Mouse (Mus musculus): ENCODE measurements around the gene Gm45713. TPM values are rescaled to one million over a fixed set of nuclear protein-coding genes. Genes with fewer than 3 reads are reported as not detected.
A peak's percentile ranks its signal among the peaks of the same experiment; 100 is the strongest.
"Not testable (repeated sequence)": the region's sequence is repeated elsewhere in the genome, so short reads cannot be mapped to it uniquely, and the experiment has no call there.

Gene Gm45713
- polyA plus RNA-seq, 1 experiment from 2014 or later = not detected

- H3K36me3 ChIP-seq (replicated peaks); DNase-seq (ENCODE audit: low spot score); H3K27me3 ChIP-seq (replicated peaks; ENCODE audit: low read depth, poor library complexity, severe bottlenecking); H3K4me3 ChIP-seq; H3K9me3 ChIP-seq; H3K27ac ChIP-seq (replicated peaks): not testable (repeated sequence)
- peaks cover 16% of the 10 kb centered on the region for H3K4me1 ChIP-seq
- WGBS = 87% methylated on average over 4 of the region's 4 CpGs
Observed at GRCm38 (mm10) chr7:45110089-45110488, 25.9 kb downstream of the Gm45713 start.

DNA sequence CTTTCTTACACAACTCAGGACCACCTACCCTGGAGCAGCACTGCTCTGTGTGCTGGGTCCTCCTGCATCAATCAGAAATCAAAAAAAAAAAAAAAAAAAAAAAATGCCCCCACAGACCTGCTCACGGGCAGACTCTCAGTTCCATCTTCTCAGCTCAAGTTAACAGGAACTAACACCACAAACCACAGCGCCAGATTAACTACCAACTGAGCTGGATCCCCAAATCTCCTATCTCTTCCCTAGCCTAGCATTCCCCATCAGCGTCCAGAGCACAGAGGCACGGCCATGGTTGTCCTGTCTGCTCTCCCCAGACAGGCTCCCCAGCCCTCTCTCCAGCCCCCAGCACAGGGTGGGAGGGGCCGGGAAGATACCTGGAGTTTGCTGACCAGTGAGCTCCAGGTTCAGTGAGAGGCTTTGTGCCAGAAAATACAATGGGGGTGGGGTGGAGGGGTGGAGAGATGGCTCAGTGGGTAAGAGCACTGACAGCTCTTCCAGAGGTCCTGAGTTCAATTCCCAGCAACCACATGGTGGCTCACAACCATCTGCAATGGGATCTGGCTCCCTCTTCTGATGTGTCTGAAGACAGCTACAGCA lies 28.9 kb downstream of the Gm45713 start:
- H3K27ac ChIP-seq (replicated peaks) = 0 out of 2 replicates have a peak overlapping the region, but pooled peaks have one; percentile 69

DNA sequence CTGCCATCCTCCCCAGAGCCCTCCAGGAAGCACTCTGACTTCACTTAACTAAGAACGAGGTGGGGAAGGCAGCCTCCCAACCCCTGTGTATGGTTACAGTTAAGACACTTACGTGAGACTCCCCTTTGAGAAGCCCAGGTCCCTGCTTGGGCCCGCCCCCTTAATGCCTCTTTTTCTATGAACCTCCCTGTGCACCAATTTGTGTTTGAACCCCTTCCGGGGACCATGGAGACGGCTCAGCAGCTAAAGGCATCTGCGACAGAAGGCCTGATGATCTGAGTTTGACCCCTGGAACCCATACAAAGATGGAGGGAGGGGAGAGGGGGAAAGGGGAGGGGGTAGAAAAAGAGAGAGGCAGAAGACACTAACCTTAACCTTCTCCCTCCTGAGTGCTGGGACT lies 29.6 kb downstream of the Gm45713 start:
- H3K27ac ChIP-seq (replicated peaks) = peak overlapping the region; percentile 69
- H3K4me1 ChIP-seq = peaks cover 36% of the 10 kb centered on the region
- no peaks in the 10 kb centered on the region for H3K27me3 ChIP-seq (replicated peaks; ENCODE audit: low read depth, poor library complexity, severe bottlenecking)
- DNase-seq (ENCODE audit: low spot score) = peak; percentile 23
- H3K4me3 ChIP-seq = 0 out of 2 replicates have a peak overlapping the region, but pooled peaks have one; percentile 16
- H3K36me3 ChIP-seq (replicated peaks) = no peaks in the 10 kb centered on the region
- no peaks in the 10 kb centered on the region for H3K9me3 ChIP-seq
- 40% methylated on average over 6 of the region's 6 CpGs for WGBS

More for the DNA sequence above, 28.9 kb downstream of the Gm45713 start:
- Histone ChIP-seq H3K9me3 (no peaks in the 10 kb centered on the region), H3K36me3 (replicated peaks) (no peaks in the 10 kb centered on the region), H3K4me1 (peaks cover 36% of the 10 kb centered on the region), H3K27me3 (replicated peaks; ENCODE audit: low read depth, poor library complexity, severe bottlenecking) (no peaks in the 10 kb centered on the region), H3K4me3 (no peak overlapping the region)
- DNase-seq (ENCODE audit: low spot score) = no peak
- 56% methylated on average over 5 of the region's 5 CpGs for WGBS

DNA sequence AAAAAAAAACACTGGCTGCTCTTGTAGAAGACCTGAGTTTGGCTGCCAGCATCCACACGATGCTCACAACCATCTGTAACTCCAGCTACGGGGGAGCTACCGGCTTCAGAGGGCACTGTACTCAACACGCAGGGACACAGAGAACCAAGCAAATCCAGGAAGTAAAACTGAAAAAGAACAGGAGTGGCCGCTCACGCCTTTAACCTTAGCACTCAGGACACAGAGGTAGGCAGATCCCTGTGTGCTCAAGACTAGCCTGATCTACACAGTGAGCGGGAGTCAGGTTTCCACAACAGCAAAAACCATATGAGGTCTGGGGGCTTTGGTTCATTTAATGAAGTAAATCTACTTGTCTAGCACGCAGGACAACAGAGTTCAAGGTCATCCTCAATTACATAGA lies 30.5 kb downstream of the Gm45713 start:
- Histone ChIP-seq H3K36me3 (replicated peaks) (no peaks in the 10 kb centered on the region), H3K27me3 (replicated peaks; ENCODE audit: low read depth, poor library complexity, severe bottlenecking) (no peaks in the 10 kb centered on the region), H3K9me3 (no peaks in the 10 kb centered on the region), H3K4me3 (no peak overlapping the region), H3K4me1 (peaks cover 36% of the 10 kb centered on the region), H3K27ac (replicated peaks) (no peak overlapping the region)
- WGBS = 80% methylated on average over 8 of the region's 8 CpGs
- DNase-seq (ENCODE audit: low spot score) = no peak

GRCm38 (mm10) chr7:45104941-45105340 lies 31.1 kb downstream of the Gm45713 start:
- Histone ChIP-seq H3K27me3 (replicated peaks; ENCODE audit: low read depth, poor library complexity, severe bottlenecking) (no peaks in the 10 kb centered on the region), H3K36me3 (replicated peaks) (no peaks in the 10 kb centered on the region), H3K4me3 (no peak overlapping the region), H3K27ac (replicated peaks) (peak overlapping the region; percentile 44; the same call in 1 of the 2 replicates), H3K4me1 (peaks cover 36% of the 10 kb centered on the region), H3K9me3 (no peaks in the 10 kb centered on the region)
- DNase-seq (ENCODE audit: low spot score) = no peak
- 87% methylated on average over 5 of the region's 5 CpGs for WGBS

- Histone ChIP-seq H3K27ac (replicated peaks) (peak within 1 kb of the TSS; percentile 82), H3K4me1 (peaks cover 36% of the 10 kb centered on the region), H3K9me3 (no peaks in the 10 kb centered on the region), H3K27me3 (replicated peaks; ENCODE audit: low read depth, poor library complexity, severe bottlenecking) (no peaks in the 10 kb centered on the region), H3K36me3 (replicated peaks) (no peaks in the 10 kb centered on the region), H3K4me3 (peak within 1 kb of the TSS; percentile 36)
- DNase-seq (ENCODE audit: low spot score) = peak; percentile 23
- WGBS = 68% methylated on average over 7 of the region's 7 CpGs
Observed at GRCm38 (mm10) chr7:45103652-45104180, 32.3 kb downstream of the Gm45713 start, which contains the start of gene Fcgrt. TSS of gene Fcgrt (minus strand) at chr7:45103851.

- WGBS = 65% methylated on average over 9 of the region's 9 CpGs
- no peaks in the 10 kb centered on the region for H3K9me3 ChIP-seq
- peak overlapping the region; percentile 82 for H3K27ac ChIP-seq (replicated peaks)
- H3K4me1 ChIP-seq = peaks cover 36% of the 10 kb centered on the region
- H3K27me3 ChIP-seq (replicated peaks; ENCODE audit: low read depth, poor library complexity, severe bottlenecking) = no peaks in the 10 kb centered on the region
- no peak for DNase-seq (ENCODE audit: low spot score)
- H3K36me3 ChIP-seq (replicated peaks) = no peaks in the 10 kb centered on the region
- peak overlapping the region; percentile 36 for H3K4me3 ChIP-seq
Observed at GRCm38 (mm10) chr7:45102940-45103585, 33.0 kb downstream of the Gm45713 start.

DNA sequence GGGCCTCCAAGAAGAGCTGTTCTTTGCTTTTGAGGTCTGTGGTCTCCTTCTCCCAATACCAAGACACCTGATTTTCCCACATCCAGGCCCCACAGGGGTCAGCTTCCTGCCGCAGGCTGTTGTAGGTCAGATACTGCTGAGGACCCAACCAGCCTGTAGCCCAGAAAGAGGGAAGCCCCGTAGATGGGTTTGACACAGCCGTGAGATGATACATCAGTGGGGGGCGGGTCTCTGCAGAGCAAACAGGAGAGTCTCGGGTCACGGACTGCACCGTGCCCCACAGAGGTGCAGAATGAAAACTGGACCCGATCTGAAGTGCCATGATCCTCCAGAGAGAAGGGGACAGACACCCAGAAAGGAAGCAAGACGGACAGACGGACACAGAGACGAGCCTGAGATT lies 33.6 kb downstream of the Gm45713 start:
- Histone ChIP-seq H3K27me3 (replicated peaks; ENCODE audit: low read depth, poor library complexity, severe bottlenecking) (no peaks in the 10 kb centered on the region), H3K4me1 (peaks cover 36% of the 10 kb centered on the region), H3K36me3 (replicated peaks) (no peaks in the 10 kb centered on the region), H3K9me3 (no peaks in the 10 kb centered on the region), H3K4me3 (0 out of 2 replicates have a peak overlapping the region, but pooled peaks have one; percentile 2), H3K27ac (replicated peaks) (no peak overlapping the region)
- DNase-seq (ENCODE audit: low spot score) = no peak
- WGBS = 89% methylated on average over 11 of the region's 11 CpGs

DNA sequence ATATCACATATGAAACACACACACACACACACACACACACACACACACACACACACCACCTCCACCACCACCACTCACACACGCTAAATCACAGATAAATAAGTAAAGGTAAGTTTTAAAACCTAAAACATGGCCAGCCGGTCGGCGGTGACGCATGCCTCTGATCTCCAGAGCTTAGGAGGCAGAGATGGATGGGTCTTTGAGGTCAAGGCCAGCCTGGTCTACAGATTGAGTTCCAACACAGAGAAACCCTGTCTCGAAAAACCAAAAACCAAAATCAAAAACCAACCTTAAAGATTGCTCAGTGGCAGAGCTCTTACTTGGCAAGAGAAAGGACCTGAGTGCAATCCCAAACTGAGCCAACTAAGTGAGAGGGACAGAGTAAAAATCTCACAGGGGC lies 36.0 kb downstream of the Gm45713 start:
- Histone ChIP-seq H3K9me3 (no peaks in the 10 kb centered on the region), H3K4me1 (peaks cover 26% of the 10 kb centered on the region), H3K36me3 (replicated peaks) (no peaks in the 10 kb centered on the region), H3K27me3 (replicated peaks; ENCODE audit: low read depth, poor library complexity, severe bottlenecking) (no peaks in the 10 kb centered on the region), H3K27ac (replicated peaks) (no peak overlapping the region), H3K4me3 (no peak overlapping the region)
- WGBS = 93% methylated on average over 6 of the region's 6 CpGs
- no peak for DNase-seq (ENCODE audit: low spot score)

DNA sequence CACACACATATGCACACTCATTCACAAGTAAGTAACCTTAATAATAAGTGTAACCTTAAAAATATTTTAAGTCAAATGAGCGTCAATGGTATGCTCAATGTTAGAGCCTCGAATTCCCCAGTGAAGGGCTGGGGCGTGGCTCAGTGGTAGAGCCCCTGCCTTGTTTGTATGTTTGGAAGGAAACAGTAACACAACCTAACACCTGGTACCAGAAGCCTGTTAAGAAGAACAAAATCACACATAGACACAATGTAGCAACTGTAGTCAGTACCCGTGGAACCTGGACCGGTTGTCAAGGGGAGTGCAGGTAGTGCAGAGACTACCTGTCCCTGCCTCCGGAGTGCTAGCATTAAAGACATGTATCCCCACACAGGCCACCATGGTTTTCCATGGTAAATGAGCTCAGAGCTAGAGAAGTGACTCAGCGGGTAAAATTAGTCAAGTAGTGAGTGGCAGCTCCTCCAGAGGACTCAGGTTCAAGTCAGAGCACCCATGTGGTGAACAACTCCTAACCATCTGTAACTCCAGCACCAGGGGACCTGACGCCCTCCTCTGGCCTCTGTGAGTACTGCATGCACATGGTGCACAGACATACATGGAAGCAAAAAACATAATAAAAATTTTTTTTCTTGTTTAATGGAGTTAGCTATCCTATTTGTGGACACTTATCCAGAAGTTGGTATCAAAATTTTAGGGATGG lies 37.3 kb downstream of the Gm45713 start:
- WGBS = 87% methylated on average over 8 of the region's 8 CpGs

DNA sequence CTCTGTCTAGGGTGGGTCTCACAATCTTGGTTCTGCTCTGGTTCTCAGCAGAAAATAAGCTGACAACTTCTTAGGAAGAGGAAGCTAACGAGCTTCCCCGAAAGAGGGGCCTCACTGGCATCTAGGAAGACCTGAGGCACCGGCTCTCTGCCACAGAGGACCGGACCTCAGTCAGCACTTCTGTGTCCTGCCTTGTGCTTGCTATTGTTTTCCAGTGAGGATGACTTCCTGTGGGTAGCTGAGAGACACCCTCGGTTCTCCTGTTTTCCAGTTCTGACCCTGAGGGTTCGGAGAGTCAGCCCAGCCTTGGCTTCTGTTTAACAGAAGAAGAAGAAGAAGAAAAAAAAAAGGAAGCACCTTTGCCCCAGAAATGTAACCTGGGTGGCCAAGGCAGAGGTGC lies 38.6 kb downstream of the Gm45713 start:
- Histone ChIP-seq H3K27me3 (replicated peaks; ENCODE audit: low read depth, poor library complexity, severe bottlenecking) (no peaks in the 10 kb centered on the region), H3K36me3 (replicated peaks) (no peaks in the 10 kb centered on the region), H3K27ac (replicated peaks) (no peak overlapping the region), H3K4me3 (no peak overlapping the region), H3K9me3 (no peaks in the 10 kb centered on the region), H3K4me1 (peaks cover 29% of the 10 kb centered on the region)
- DNase-seq (ENCODE audit: low spot score) = no peak
- 54% methylated on average over 6 of the region's 6 CpGs for WGBS

More for the DNA sequence above, 37.3 kb downstream of the Gm45713 start:
- no peak for DNase-seq (ENCODE audit: low spot score)
- Histone ChIP-seq H3K9me3 (no peaks in the 10 kb centered on the region), H3K4me1 (peaks cover 31% of the 10 kb centered on the region), H3K36me3 (replicated peaks) (no peaks in the 10 kb centered on the region), H3K27ac (replicated peaks) (no peak overlapping the region), H3K4me3 (no peak overlapping the region), H3K27me3 (replicated peaks; ENCODE audit: low read depth, poor library complexity, severe bottlenecking) (no peaks in the 10 kb centered on the region)

- H3K9me3 ChIP-seq; H3K36me3 ChIP-seq (replicated peaks); H3K27me3 ChIP-seq (replicated peaks; ENCODE audit: low read depth, poor library complexity, severe bottlenecking); DNase-seq (ENCODE audit: low spot score); H3K27ac ChIP-seq (replicated peaks); H3K4me3 ChIP-seq: not testable (repeated sequence)
- H3K4me1 ChIP-seq = peaks cover 37% of the 10 kb centered on the region
- WGBS = 93% methylated on average over 14 of the region's 14 CpGs
Observed at GRCm38 (mm10) chr7:45095965-45096364, 40.1 kb downstream of the Gm45713 start.

Measured in embryonic facial prominence, embryonic 10.5 days (tissue).